Mouse (Mus musculus) retina, postnatal 1 day (tissue): ENCODE results near the gene H2-Oa.
"Not testable (repeated sequence)": the region's sequence is repeated elsewhere in the genome, so short reads cannot be mapped to it uniquely, and the experiment has no call there.

Experiments used
- DNase-seq: peaks from one replicate; pipeline ENCODE4 v3.0.0-alpha.2; 2012

Gene H2-Oa

DNA sequence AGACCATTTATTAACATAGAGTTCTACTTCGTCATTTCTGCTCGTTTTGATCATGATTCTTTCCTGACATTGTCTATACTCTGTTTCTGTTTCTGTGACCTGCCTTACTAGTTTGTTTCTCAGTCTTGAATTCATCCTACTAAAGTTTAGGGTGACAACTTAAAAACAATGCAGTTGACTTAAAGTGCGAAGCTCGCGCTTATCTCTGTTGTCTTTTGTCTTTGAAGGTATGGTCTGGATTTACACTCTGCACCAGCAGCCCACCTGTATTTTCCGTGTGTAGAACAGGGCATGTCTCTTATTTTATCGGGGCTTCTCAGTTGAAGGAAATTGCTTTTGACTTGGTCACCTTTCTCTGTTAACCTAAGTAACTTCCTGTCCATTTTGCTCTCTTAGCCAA is 31.0 kb downstream of the H2-Oa start:
- DNase-seq, result no peak

GRCm38 (mm10) chr17:34123518-34123917 is 31.4 kb downstream of the H2-Oa start:
- peak; percentile 26 for DNase-seq

DNA sequence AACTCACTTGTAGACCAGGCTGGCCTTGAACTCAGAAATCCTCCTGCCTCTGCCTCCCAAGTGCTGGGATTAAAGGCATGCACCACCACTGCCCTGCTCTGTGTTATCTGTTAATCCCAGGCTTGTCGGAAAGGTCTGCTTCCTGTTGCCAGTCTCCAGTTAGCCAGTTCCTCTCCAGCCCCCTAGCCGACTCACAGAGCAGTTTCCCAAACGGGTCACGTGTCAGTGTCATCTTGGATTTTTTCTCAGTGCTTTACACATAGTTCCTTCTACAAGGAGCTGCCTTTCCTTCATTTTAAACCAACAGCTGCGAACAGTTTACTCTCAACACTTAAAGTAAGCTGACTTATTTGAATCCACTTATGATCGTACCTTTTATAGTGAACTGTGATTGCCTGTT is 32.5 kb downstream of the H2-Oa start:
- DNase-seq, result no peak

- DNase-seq, result no peak
These were observed 34.8 kb downstream of the H2-Oa start for GRCm38 (mm10) chr17:34126826-34127420.

DNA sequence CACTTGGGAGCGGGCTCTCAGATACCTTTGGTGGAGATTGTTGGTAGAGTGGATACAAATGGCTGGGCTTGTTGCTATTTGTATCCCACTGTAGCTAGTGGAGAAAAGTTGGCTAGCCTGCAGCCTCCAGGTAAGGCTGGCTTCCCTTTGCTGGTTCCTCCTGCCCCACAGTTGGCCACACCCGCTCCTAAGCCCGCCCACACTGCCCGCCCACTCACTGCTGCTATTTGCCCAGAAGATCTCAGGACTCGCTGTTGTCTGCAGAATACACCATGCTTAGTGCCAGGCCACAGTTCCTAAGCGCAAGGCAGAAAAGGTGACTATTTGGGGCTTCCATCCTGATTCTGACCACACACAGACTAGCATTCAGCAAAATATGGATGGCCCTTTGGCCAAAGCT is 35.3 kb downstream of the H2-Oa start:
- no peak for DNase-seq

DNA sequence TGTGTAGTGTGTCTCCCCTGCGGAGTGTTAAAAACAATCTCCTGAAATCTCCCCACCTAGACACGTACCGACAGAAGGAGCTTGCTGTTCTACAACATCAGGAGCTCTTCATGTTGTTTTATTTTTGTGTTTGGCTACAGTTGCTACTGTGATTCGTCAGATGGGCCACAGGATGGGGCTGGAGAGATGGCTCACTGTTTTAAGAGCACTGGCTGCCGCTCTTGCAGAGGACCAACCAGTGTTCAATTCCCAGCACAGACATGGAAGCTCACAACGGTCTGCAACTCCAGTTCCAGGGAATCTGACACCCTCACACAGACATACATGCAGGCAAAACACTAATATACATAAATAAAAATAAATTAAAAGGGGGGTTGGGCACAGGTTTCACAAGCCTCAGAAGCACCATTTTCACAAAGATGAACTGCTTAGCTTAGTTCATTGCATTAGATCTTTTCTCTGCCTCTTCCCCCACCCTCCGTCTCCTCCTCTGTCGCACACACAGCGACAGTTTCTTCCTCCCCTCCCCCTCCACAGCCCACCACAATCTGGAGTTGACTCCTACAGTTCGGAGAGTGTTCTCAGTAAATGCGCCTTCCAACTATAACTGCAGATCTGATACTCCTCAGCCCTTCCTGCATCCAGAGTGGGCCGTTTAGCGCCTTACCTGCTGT is 36.3 kb downstream of the H2-Oa start:
- no peak for DNase-seq

DNA sequence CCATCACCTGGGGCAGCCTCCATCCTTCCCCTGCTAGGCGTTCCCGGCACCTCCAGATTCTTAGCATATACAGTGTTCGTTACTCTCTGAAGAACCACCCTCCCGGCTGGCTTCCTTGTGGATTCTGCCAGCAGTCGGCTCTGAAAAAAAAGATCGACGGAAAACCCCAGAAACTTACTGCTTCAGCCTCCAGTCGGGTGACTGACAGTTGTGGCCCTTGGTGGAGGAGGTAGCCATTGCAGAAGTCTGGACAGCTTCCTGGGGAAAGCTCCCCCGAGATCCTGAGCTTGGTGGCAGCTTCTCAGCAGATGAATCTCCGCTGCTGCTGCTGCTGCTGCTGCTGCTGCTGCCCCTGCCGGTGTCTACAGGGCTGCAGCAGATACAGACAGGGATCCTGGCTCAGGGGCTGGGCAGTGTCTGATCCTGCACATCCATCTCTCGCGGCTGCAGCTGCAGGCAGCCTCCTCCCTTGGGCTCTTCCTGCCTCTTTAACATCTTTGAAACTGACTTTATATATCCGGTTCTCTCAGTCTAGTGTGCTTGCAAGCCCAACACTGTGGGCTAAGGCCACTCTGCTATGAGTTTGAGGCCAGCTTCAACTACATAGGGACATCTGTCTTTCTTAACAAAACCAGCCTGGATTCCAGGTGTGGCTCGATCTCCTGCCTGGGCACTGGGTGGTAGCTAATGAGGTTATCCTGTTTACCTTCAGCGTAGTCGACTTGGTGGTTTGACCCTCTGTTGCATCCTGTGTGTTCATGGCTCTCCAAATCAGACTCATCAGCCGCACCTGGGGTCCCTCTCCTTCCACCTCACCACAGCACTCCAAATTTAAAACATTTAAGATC is 37.0 kb downstream of the H2-Oa start:
- DNase-seq, result peak; percentile 32

DNA sequence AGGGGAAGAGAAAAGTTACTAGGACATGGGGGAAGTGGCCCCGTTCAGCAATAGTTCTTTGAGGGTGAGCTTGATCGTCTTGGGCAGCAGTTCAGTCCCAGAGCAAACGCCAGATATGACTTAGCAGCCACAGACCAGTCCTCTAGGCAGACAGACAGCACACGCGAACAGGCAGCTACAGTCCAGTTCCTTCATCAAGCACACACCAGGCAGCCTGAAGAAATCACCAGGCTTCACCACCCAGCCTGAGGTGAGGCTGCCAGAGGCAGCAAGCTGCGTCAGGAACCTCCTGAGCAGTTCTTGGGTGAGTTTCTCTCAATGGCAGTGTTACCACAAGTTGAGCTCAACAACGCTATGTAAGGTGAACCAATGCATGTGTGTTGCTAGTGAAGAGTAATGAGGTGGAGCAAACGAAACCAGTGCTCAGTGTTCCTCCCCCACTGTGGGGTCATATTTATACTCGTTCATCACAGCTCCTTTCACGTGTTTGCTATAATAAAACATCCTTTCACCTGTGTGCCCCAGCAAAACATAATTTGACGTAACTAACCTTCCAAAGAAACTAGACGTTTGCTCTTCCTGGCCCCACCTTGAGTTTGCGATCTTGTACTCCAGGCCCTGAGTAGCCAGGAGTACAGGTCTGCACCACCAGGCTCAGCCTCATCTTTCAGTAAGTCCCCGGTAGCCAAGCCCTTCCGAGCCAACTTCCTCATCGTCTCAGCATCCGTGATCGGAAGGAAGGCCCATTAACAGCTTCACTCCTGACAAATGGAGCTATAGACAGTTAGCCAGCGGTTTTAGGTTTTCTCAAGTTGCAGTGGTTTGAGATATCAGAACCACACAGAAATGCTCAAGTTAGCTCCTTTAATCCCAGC is 38.2 kb downstream of the H2-Oa start:
- no peak for DNase-seq

- no peak for DNase-seq
These were observed 39.8 kb downstream of the H2-Oa start for GRCm38 (mm10) chr17:34131911-34132310.

GRCm38 (mm10) chr17:34133289-34133688 is 41.1 kb downstream of the H2-Oa start:
- peak; percentile 30 for DNase-seq

DNA sequence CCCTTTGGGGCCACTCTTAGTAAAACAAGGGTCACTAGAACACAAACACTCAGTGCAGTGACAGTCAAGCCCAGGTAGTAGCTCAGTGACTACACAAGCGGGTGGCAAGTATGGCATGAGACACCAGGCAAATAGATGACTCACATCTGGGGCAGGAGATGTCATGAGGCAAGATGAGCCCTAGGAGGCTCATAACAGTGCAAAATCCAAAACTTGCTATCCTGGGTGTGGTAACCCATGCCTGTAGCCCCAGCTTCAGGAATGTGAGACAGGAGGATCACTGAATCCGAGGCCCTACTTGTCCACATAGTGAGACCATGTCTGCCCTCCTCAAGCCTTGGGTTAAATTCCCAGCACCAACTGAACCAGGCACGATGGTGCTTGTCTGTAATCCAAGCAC is 42.3 kb downstream of the H2-Oa start:
- DNase-seq, result no peak

DNA sequence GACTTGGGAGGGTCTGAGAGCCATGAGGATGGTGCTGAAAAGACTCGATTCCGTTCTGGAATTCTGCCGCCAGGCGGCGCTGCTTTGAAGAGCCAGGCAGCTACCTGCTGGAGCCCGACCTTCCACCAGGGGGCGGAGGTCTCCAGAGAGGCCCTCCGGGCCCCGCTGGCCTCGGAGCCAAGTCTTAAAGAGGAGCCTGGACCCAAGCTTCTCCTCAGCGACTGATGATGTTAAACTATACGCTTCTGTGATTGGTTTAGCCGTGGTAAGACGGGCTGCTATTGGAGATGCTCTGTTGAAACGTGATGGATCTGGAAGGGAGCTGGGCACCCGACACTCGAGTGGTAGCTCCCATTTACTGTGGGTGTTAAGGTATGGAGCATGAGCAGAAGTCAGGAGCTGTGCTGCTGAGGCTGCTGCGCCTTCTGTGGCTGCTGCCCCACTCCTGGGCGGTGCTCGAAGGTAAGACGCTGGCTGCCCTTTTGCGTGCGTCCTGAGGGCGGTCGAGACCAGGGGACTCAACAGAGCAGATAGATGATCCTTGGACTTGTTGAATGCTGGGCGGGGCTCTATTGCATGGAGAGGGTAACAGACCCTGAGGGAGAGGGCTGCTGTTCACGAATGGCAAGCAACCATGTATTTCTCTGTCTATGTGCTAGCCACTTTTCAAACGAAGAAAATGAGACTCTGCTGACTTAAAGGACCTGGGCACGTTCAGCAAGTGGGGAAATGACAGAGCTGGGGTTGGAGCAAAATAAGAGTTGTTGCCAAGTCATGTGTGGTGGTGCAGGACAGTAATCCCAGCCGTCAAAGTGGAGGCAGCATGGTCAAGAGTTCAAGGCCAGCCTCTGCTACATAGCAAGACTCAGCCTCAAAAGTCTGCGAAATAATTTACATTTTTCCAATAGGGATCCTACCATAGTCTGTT is 43.4 kb downstream of the H2-Oa start:
- DNase-seq, result peak; percentile 98

GRCm38 (mm10) chr17:34137601-34138000 is 45.5 kb downstream of the H2-Oa start:
- DNase-seq, result no peak

DNA sequence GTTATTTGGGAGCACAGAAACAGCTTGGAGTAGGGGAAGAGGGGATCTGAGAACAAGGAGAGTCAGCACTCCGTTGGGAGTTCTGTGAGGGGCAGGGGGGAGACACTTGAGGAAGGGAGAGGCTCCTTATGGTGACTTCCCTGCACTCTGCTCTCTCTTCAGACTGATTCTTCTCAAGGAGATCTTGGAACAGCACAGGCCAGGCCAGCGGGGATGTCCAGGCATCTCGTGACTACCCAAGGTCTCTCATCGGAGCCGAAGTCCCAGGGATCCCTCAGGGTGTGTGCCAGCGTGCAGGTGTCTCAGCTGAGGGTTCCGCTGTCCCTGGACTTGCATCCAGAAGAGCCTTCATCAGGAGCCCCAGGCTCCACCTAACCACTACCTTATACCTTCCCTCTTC is 46.5 kb downstream of the H2-Oa start:
- no peak for DNase-seq

DNA sequence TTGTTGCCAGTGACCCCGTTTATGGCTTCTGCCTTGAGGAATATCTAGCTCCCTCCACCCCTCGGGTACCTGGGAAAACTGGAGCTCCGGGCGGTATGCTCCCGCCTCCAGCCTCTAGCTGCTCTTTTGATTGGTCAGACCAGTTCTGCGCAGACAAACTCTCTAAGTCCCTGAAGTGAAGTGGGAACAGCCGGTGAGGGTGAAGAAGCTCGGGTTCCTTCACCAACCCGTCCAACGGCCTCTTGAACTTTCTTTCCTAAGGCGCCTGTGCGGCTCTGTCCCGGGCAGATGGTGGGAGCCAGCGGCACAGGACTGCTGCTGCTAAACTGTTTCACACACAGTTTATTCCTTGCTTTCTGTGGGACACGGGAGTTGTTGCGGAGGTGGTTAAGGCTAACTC is 47.3 kb downstream of the H2-Oa start:
- peak; percentile 70 for DNase-seq

DNA sequence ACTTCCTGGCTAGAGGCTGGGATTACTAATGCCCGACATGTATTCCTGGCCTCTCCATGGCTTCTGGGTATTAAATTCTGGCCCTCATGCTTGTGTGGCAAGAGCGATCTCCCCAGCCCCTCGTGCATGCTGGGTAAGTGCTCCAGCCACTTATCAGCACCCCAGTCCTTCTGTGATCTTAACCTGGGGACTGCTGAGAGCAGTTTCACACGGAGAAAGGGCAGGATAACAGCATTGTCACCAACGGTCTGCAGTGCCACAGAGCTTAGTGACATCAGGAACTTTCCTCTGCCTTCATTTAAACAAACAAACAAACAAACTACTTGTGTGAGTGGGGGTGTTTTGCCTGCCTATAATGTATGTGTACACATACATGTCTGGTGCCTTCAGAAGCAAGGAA is 48.1 kb downstream of the H2-Oa start:
- DNase-seq, result peak; percentile 19

DNA sequence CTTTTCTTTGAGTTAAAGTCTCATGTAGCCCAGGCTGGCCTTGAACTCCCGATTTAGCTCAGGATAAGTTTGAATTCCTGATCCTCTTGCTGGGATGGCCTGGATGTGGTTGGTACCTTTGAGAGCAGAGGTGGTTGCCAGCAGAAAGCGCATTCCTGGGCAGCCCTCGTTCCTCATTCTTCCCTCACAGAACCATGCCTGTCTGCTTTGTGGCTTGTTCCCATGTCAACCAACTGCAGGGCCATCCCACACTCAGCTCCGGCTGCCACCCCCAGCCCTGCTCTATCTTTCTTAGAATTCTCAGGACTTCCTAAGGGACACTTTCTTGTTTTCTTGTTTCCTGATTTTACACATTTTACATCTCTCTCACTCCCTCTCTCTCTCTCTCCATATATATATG is 49.3 kb downstream of the H2-Oa start:
- no peak for DNase-seq

- DNase-seq, result no peak
These were observed 50.4 kb downstream of the H2-Oa start for GRCm38 (mm10) chr17:34142456-34143010.

GRCm38 (mm10) chr17:34143033-34143432 is 50.9 kb downstream of the H2-Oa start, which contains the start of gene H2-DMb2:
Gene H2-DMb2, plus strand, starts transcription at chr17:34143307.
- peak; percentile 43 for DNase-seq

DNA sequence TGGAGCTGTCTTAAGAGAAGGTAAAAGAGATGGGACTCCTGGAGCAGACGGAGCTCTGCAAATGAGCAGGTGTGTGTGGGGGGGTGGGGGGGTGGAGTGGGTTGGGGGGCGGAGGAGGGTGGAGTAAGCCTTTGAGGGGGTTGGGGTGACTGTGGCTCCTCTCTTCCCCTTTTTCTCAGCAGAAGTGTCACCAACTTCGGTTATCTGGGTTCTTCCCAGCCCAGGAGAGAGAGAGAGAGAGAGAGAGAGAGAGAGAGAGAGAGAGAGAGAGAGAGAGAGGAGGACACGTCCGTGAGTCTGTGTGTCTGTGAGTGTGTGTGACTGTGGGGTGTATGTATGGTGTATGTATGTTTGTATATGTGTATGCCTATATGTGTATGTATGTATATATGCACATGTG is 51.3 kb downstream of the H2-Oa start:
- no peak for DNase-seq

DNA sequence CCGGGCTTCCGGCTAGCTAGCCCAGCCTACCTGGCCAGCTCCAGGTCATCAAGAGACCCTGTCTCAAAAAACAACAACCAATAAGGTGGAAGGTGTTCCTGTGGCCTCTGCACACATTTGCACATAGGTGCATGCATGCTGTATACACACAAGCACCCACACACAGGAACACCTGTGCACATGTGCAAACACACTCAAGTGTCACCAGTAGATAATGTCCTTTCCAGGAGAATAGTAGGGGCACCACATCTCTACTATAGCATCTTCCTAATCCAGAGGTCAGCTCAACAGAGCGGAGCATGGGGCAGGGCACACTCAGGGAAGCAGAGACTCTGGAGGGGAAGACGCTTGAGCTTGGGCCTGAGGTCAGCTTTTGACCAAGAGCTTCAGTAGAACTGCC is 52.1 kb downstream of the H2-Oa start:
- not testable (repeated sequence) for DNase-seq
